Mouse (Mus musculus) neural tube, embryonic 14.5 days (tissue): ENCODE results near the gene Sos1. TPM values are rescaled to one million over a fixed set of nuclear protein-coding genes. Genes with fewer than 3 reads are reported as not detected.

Source experiments
- ATAC-seq: fragments of 200-750 bp; cut with Nextera tagmentation; 2 replicates; pipeline ENCODE4 v1.8.0; 2017; ENCODE audit warnings: low read depth, mild to moderate bottlenecking, moderate TSS enrichment, moderate library complexity
- H3K27ac ChIP-seq: fragments of 300-500 bp; sonication (generic); 2 replicates; pipeline ENCODE4 v1.5.1; 2014; ENCODE audit warnings: low read depth, mild to moderate bottlenecking, control low read depth, low read length, moderate library complexity, mixed read lengths
- H3K27me3 ChIP-seq: fragments of 300-500 bp; sonication (generic); 2 replicates; pipeline ENCODE4 v1.6.1; 2014; ENCODE audit warnings: low read length; ENCODE audit not compliant: control insufficient read depth, insufficient read depth
- H3K36me3 ChIP-seq: fragments of 300-500 bp; sonication (generic); 2 replicates; pipeline ENCODE4 v1.6.1; 2014; ENCODE audit warnings: low read length, mixed read lengths; ENCODE audit not compliant: control insufficient read depth, insufficient read depth
- H3K4me1 ChIP-seq: fragments of 300-500 bp; sonication (generic); 2 replicates; pipeline ENCODE4 v1.6.1; 2014; ENCODE audit warnings: low read length; ENCODE audit not compliant: control insufficient read depth, insufficient read depth
- H3K4me2 ChIP-seq: fragments of 300-500 bp; sonication (generic); 2 replicates; pipeline ENCODE4 v1.6.1; 2014; ENCODE audit warnings: mild to moderate bottlenecking, low read depth, low read length, control low read depth
- H3K4me3 ChIP-seq: fragments of 300-500 bp; sonication (generic); 2 replicates; pipeline ENCODE4 v1.5.1; 2014; ENCODE audit warnings: low read depth, low read length, control low read depth, mixed read lengths
- H3K9ac ChIP-seq: fragments of 300-500 bp; sonication (generic); replicated peaks from 2 replicates; pipeline ENCODE4 v1.6.1; 2014; ENCODE audit warnings: low read depth, mild to moderate bottlenecking, control low read depth, low read length, mixed read lengths
- H3K9me3 ChIP-seq: fragments of 300-500 bp; sonication (generic); 2 replicates; pipeline ENCODE4 v1.6.1; 2016; ENCODE audit warnings: low read length; ENCODE audit not compliant: control insufficient read depth
- WGBS: fragments of 180-500 bp; shearing (Covaris S2); extraction: QIAGEN DNeasy Blood & Tissue Kit; methylation state at CpG from one replicate; pipeline ENCODE4 v1.1.7; 2014; 5-methylcytosine and 5-hydroxymethylcytosine counted together
- polyA plus RNA-seq: library from polyadenylated mRNA; unstranded; fragments of >200 nt; fragmentation: Nextera tagmentation; extraction: Ambion mirVana; gene quantifications from 2 replicates; pipeline ENCODE4 v1.2.1, GENCODE M21; 2014

The Sos1 gene
- polyA plus RNA-seq, 1 experiment from 2014 or later = 15.8 TPM

- H3K36me3 ChIP-seq = no peaks in the 10 kb centered on the region
- no peak overlapping the region for H3K4me2 ChIP-seq
- no peak for ATAC-seq
- H3K4me1 ChIP-seq = no peaks in the 10 kb centered on the region
- no peaks in the 10 kb centered on the region for H3K9me3 ChIP-seq
- no peak overlapping the region for H3K27ac ChIP-seq
- H3K4me3 ChIP-seq = no peak overlapping the region
- H3K27me3 ChIP-seq = no peaks in the 10 kb centered on the region
- WGBS = 84% methylated on average over 8 of the region's 8 CpGs
- H3K9ac ChIP-seq = no peak overlapping the region
Measured at GRCm38 (mm10) chr17:80513766-80514165, 33.5 kb upstream of the Sos1 start.

- WGBS = 83% methylated on average over 3 of the region's 3 CpGs
Measured at GRCm38 (mm10) chr17:80510459-80510855, 30.2 kb upstream of the Sos1 start.

DNA sequence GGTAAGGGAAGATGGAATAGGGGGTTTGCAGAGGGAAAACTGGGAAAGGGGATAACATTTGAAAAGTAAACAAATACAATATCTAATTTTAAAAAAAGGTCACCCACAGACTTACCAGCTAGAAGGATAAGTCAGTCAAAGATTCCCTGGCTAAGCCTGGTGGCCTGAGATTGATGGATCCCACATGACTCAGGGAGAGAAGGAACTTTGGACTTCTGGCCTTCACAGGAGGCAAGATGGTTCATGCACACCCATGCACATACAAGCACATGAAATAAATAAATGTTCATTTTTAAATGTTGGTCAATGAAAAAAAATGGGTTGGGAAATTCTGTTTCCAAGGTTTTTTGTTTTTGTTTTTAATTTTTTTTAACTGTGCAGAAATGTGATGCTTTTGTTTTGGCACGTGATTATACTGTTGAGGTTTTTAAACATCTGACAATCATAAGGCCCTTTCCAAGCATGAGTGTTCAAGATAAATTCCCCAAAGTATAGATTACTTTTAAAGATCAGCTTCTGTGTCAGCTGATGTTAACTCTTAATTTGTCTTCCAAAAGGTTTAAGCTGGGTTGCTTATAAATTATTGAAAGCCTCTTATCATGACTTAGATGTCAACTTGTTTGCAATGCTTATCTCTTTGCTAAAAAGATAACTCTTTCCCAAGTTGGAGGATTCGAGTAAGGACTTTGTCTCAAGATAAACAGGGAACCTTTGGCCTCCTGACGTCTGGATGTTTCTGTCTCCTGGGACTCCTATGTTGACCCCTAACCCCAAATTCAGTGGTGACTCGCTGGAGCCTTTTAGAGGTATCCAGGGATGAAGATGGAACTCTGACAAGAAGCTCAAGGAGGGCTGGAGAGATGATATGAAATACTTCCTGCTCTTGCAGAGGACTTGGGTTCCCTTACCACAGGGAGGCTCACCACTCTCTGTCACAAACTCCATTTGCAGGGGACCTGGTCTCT, 29.5 kb upstream of the Sos1 start:
- no peak for ATAC-seq
- WGBS = 73% methylated on average over 4 of the region's 4 CpGs
- Histone ChIP-seq H3K27ac (no peak overlapping the region), H3K27me3 (no peaks in the 10 kb centered on the region), H3K4me3 (no peak overlapping the region), H3K9me3 (no peaks in the 10 kb centered on the region), H3K36me3 (no peaks in the 10 kb centered on the region), H3K4me2 (no peak overlapping the region), H3K9ac (no peak overlapping the region), H3K4me1 (no peaks in the 10 kb centered on the region)

More at GRCm38 (mm10) chr17:80510459-80510855, 30.2 kb upstream of the Sos1 start:
- Histone ChIP-seq H3K4me2 (no peak overlapping the region), H3K27ac (no peak overlapping the region), H3K4me3 (no peak overlapping the region), H3K9ac (no peak overlapping the region), H3K4me1 (no peaks in the 10 kb centered on the region), H3K36me3 (no peaks in the 10 kb centered on the region), H3K27me3 (no peaks in the 10 kb centered on the region), H3K9me3 (no peaks in the 10 kb centered on the region)
- no peak for ATAC-seq

DNA sequence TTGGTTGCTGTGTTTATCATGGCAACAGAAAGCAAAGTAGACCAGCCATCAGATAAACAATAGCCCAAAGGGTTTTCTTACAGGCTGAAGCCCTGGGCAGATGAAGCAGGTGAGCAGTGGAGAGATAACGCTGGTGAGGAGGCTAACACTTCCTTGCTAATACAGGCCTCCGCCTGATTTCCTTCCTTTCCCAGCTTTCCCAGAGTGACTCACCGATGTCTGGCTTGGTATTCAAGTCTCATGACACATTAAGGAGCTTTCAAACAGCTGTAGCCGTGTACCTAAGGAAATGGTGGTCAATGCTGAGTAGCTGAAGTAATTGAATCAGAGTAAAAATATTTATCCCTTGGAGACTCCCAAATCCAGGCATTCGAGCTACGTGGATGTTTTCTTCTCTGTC, 25.5 kb upstream of the Sos1 start:
- no peak overlapping the region for H3K4me2 ChIP-seq
- ATAC-seq = no peak
- no peak overlapping the region for H3K4me3 ChIP-seq
- no peaks in the 10 kb centered on the region for H3K9me3 ChIP-seq
- H3K4me1 ChIP-seq = no peaks in the 10 kb centered on the region
- no peaks in the 10 kb centered on the region for H3K27me3 ChIP-seq
- no peak overlapping the region for H3K9ac ChIP-seq
- no peaks in the 10 kb centered on the region for H3K36me3 ChIP-seq
- no peak overlapping the region for H3K27ac ChIP-seq
- WGBS = 85% methylated on average over 6 of the region's 6 CpGs

- ATAC-seq = no peak
- WGBS = 92% methylated on average over 4 of the region's 4 CpGs
Measured at GRCm38 (mm10) chr17:80505342-80505741, 25.1 kb upstream of the Sos1 start.

DNA sequence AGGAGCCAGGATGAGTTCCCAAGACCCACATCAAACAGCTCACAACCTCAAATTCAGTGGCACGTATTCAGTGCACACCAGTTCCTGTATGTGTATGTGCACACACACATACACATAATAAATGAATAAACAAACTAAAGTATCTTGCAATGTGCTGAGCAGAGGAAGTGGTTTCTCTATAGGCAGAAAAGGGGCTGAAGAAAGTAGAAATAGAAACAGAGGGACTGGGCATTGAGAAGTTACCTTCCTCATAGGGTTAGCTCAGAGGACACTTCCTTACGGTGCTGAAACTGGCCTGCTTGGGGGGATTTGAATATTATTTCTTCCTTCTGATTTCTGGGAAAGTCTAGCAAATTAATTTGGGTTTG, 21.5 kb upstream of the Sos1 start:
- H3K27me3 ChIP-seq = no peaks in the 10 kb centered on the region
- WGBS = 92% methylated on average over 2 of the region's 2 CpGs
- no peaks in the 10 kb centered on the region for H3K4me1 ChIP-seq
- no peak overlapping the region for H3K4me2 ChIP-seq
- no peaks in the 10 kb centered on the region for H3K36me3 ChIP-seq
- H3K9me3 ChIP-seq = no peaks in the 10 kb centered on the region
- no peak overlapping the region for H3K4me3 ChIP-seq
- no peak overlapping the region for H3K27ac ChIP-seq
- ATAC-seq = no peak
- no peak overlapping the region for H3K9ac ChIP-seq

More at GRCm38 (mm10) chr17:80505342-80505741, 25.1 kb upstream of the Sos1 start:
- Histone ChIP-seq H3K27ac (no peak overlapping the region), H3K4me3 (no peak overlapping the region), H3K9me3 (no peaks in the 10 kb centered on the region), H3K4me2 (no peak overlapping the region), H3K27me3 (no peaks in the 10 kb centered on the region), H3K4me1 (no peaks in the 10 kb centered on the region), H3K36me3 (no peaks in the 10 kb centered on the region), H3K9ac (no peak overlapping the region)

DNA sequence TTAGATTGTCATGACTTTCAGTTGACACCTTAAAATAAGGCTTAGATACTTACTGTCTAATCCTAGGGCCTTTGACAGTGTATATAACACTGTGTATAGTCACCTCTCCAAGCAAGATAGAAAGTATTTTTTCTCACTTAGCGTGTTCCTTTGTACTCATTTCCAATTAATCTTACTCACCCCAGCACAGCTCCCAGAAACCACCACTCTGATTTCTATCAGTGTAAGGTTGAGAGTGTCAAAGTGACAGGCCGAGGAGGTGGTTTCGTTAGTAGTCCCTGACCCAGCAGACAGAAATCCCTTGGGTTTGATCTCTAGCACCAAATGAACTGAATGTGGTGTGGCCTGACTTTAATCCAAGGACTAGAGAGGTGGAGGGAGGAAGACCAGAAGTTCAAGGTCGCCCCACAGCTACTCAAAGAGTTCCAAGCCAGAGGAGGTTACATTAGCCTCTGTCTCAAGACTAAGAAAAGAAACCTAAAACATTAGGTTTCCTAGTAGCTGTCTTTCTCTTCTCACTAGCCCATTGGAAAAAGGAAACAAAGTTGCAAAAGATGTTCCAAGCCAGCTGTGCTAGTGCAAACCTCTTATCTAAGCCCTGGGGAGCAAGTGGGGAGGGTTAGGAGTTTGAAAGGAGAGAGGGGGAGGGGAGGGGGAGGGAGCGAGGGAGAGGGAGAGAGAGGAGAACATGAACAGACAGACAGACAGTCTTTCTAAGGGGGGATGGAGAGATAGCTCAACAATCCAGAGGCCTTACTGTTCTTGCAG, 21.0 kb upstream of the Sos1 start:
- no peaks in the 10 kb centered on the region for H3K9me3 ChIP-seq
- no peak for ATAC-seq
- H3K9ac ChIP-seq = no peak overlapping the region
- no peaks in the 10 kb centered on the region for H3K4me1 ChIP-seq
- 73% methylated on average over 5 of the region's 5 CpGs for WGBS
- H3K4me3 ChIP-seq = no peak overlapping the region
- H3K36me3 ChIP-seq = no peaks in the 10 kb centered on the region
- no peak overlapping the region for H3K27ac ChIP-seq
- H3K27me3 ChIP-seq = no peaks in the 10 kb centered on the region
- no peak overlapping the region for H3K4me2 ChIP-seq

GRCm38 (mm10) chr17:80500025-80500424, 19.8 kb upstream of the Sos1 start:
- H3K36me3 ChIP-seq = no peaks in the 10 kb centered on the region
- ATAC-seq = no peak
- H3K27me3 ChIP-seq = no peaks in the 10 kb centered on the region
- H3K4me3 ChIP-seq = no peak overlapping the region
- no peaks in the 10 kb centered on the region for H3K9me3 ChIP-seq
- no peaks in the 10 kb centered on the region for H3K4me1 ChIP-seq
- no peak overlapping the region for H3K27ac ChIP-seq
- H3K4me2 ChIP-seq = no peak overlapping the region
- H3K9ac ChIP-seq = no peak overlapping the region
- WGBS = 78% methylated on average over 4 of the region's 4 CpGs
